Mouse (Mus musculus): ENCODE data around the gene Itga4. TPM values are rescaled to one million over a fixed set of nuclear protein-coding genes. Genes with fewer than 3 reads are reported as not detected.

Gene Itga4
- polyA plus RNA-seq, 1 experiment from 2014 or later, result 35.5 TPM

GRCm38 (mm10) chr2:79235767-79236487 is 19.3 kb upstream of the Itga4 start:
- no peak overlapping the region for H3K4me3 ChIP-seq (ENCODE audit: low read depth, low read length)
- H3K4me2 ChIP-seq, result no peak overlapping the region
- no peaks in the 10 kb centered on the region for H3K36me3 ChIP-seq (ENCODE audit: control insufficient read depth, insufficient read depth, low read length)
- H3K27me3 ChIP-seq (replicated peaks; ENCODE audit: control insufficient read depth, insufficient read depth, low read length), result no peaks in the 10 kb centered on the region
- H3K9me3 ChIP-seq (ENCODE audit: control insufficient read depth, low read length), result no peaks in the 10 kb centered on the region
- H3K4me1 ChIP-seq (replicated peaks; ENCODE audit: control insufficient read depth, insufficient read depth, low read length), result 0 out of 2 replicates have a peak, but pooled peaks cover 4% of the 10 kb centered on the region
- 63% methylated on average over 8 of the region's 8 CpGs for WGBS
- ATAC-seq (replicated peaks; ENCODE audit: low FRiP score) (peak; percentile 68), DNase-seq (ENCODE audit: low spot score) (no peak)
- H3K9ac ChIP-seq (ENCODE audit: low read depth, low read length), result no peak overlapping the region
- H3K27ac ChIP-seq (ENCODE audit: low read depth, low read length), result no peak overlapping the region

- H3K4me3 ChIP-seq (ENCODE audit: low read depth, low read length), result no peak overlapping the region
- ATAC-seq (replicated peaks; ENCODE audit: low FRiP score) (no peak), DNase-seq (ENCODE audit: low spot score) (no peak)
- no peak overlapping the region for H3K4me2 ChIP-seq
- 0 out of 2 replicates have a peak, but pooled peaks cover 7% of the 10 kb centered on the region for H3K4me1 ChIP-seq (replicated peaks; ENCODE audit: control insufficient read depth, insufficient read depth, low read length)
- H3K9ac ChIP-seq (ENCODE audit: low read depth, low read length), result no peak overlapping the region
- no peaks in the 10 kb centered on the region for H3K27me3 ChIP-seq (replicated peaks; ENCODE audit: control insufficient read depth, insufficient read depth, low read length)
- H3K27ac ChIP-seq (ENCODE audit: low read depth, low read length), result no peak overlapping the region
- WGBS, result 77% methylated on average over 6 of the region's 6 CpGs
- H3K9me3 ChIP-seq (ENCODE audit: control insufficient read depth, low read length), result no peaks in the 10 kb centered on the region
- no peaks in the 10 kb centered on the region for H3K36me3 ChIP-seq (ENCODE audit: control insufficient read depth, insufficient read depth, low read length)
Observed at GRCm38 (mm10) chr2:79237216-79237615, 18.0 kb upstream of the Itga4 start.

- Histone ChIP-seq H3K27ac (ENCODE audit: low read depth, low read length) (no peak overlapping the region), H3K4me2 (no peak overlapping the region), H3K36me3 (ENCODE audit: control insufficient read depth, insufficient read depth, low read length) (no peaks in the 10 kb centered on the region), H3K9ac (ENCODE audit: low read depth, low read length) (no peak overlapping the region), H3K9me3 (ENCODE audit: control insufficient read depth, low read length) (no peaks in the 10 kb centered on the region), H3K4me1 (replicated peaks; ENCODE audit: control insufficient read depth, insufficient read depth, low read length) (peaks cover 12% of the 10 kb centered on the region), H3K4me3 (ENCODE audit: low read depth, low read length) (no peak overlapping the region), H3K27me3 (replicated peaks; ENCODE audit: control insufficient read depth, insufficient read depth, low read length) (no peaks in the 10 kb centered on the region)
- DNase-seq (ENCODE audit: low spot score), result no peak
- WGBS, result 54% methylated on average over 5 of the region's 5 CpGs
- ATAC-seq (replicated peaks; ENCODE audit: low FRiP score), result peak; percentile 84
Observed at GRCm38 (mm10) chr2:79244276-79244675, 10.9 kb upstream of the Itga4 start.

GRCm38 (mm10) chr2:79244743-79245142 is 10.5 kb upstream of the Itga4 start:
- Histone ChIP-seq H3K27me3 (replicated peaks; ENCODE audit: control insufficient read depth, insufficient read depth, low read length) (no peaks in the 10 kb centered on the region), H3K4me3 (ENCODE audit: low read depth, low read length) (no peak overlapping the region), H3K4me1 (replicated peaks; ENCODE audit: control insufficient read depth, insufficient read depth, low read length) (peaks cover 12% of the 10 kb centered on the region), H3K9me3 (ENCODE audit: control insufficient read depth, low read length) (no peaks in the 10 kb centered on the region), H3K27ac (ENCODE audit: low read depth, low read length) (no peak overlapping the region), H3K36me3 (ENCODE audit: control insufficient read depth, insufficient read depth, low read length) (no peaks in the 10 kb centered on the region), H3K9ac (ENCODE audit: low read depth, low read length) (no peak overlapping the region), H3K4me2 (no peak overlapping the region)
- WGBS, result 73% methylated on average over 1 of the region's 1 CpGs
- ATAC-seq (replicated peaks; ENCODE audit: low FRiP score) (no peak), DNase-seq (ENCODE audit: low spot score) (no peak)

- no peak overlapping the region for H3K27ac ChIP-seq (ENCODE audit: low read depth, low read length)
- no peak overlapping the region for H3K4me2 ChIP-seq
- no peak for DNase-seq (ENCODE audit: low spot score)
- no peak overlapping the region for H3K4me3 ChIP-seq (ENCODE audit: low read depth, low read length)
- WGBS, result 82% methylated on average over 5 of the region's 5 CpGs
- no peak for ATAC-seq (replicated peaks; ENCODE audit: low FRiP score)
- no peaks in the 10 kb centered on the region for H3K9me3 ChIP-seq (ENCODE audit: control insufficient read depth, low read length)
- H3K27me3 ChIP-seq (replicated peaks; ENCODE audit: control insufficient read depth, insufficient read depth, low read length), result no peaks in the 10 kb centered on the region
- H3K4me1 ChIP-seq (replicated peaks; ENCODE audit: control insufficient read depth, insufficient read depth, low read length), result peaks cover 9% of the 10 kb centered on the region
- H3K9ac ChIP-seq (ENCODE audit: low read depth, low read length), result no peak overlapping the region
- H3K36me3 ChIP-seq (ENCODE audit: control insufficient read depth, insufficient read depth, low read length), result no peaks in the 10 kb centered on the region
Observed at GRCm38 (mm10) chr2:79248283-79248682, 6.9 kb upstream of the Itga4 start.

- DNase-seq (ENCODE audit: low spot score) (no peak), ATAC-seq (replicated peaks; ENCODE audit: low FRiP score) (no peak)
- WGBS, result 59% methylated on average over 1 of the region's 1 CpGs
- Histone ChIP-seq H3K4me2 (no peak overlapping the region), H3K27ac (ENCODE audit: low read depth, low read length) (no peak overlapping the region), H3K36me3 (ENCODE audit: control insufficient read depth, insufficient read depth, low read length) (no peaks in the 10 kb centered on the region), H3K4me1 (replicated peaks; ENCODE audit: control insufficient read depth, insufficient read depth, low read length) (peaks cover 16% of the 10 kb centered on the region), H3K4me3 (ENCODE audit: low read depth, low read length) (no peak overlapping the region), H3K9ac (ENCODE audit: low read depth, low read length) (no peak overlapping the region), H3K9me3 (ENCODE audit: control insufficient read depth, low read length) (no peaks in the 10 kb centered on the region), H3K27me3 (replicated peaks; ENCODE audit: control insufficient read depth, insufficient read depth, low read length) (no peaks in the 10 kb centered on the region)
Observed at GRCm38 (mm10) chr2:79250510-79250909, 4.7 kb upstream of the Itga4 start.

GRCm38 (mm10) chr2:79253754-79254197 is 1.4 kb upstream of the Itga4 start:
- Histone ChIP-seq H3K27me3 (replicated peaks; ENCODE audit: control insufficient read depth, insufficient read depth, low read length) (no peaks in the 10 kb centered on the region), H3K36me3 (ENCODE audit: control insufficient read depth, insufficient read depth, low read length) (no peaks in the 10 kb centered on the region), H3K27ac (ENCODE audit: low read depth, low read length) (peak overlapping the region; percentile 50; the same call in 1 of the 2 replicates), H3K9ac (ENCODE audit: low read depth, low read length) (0 out of 2 replicates have a peak overlapping the region, but pooled peaks have one; percentile 47), H3K4me2 (peak overlapping the region; percentile 38), H3K4me3 (ENCODE audit: low read depth, low read length) (no peak overlapping the region), H3K4me1 (replicated peaks; ENCODE audit: control insufficient read depth, insufficient read depth, low read length) (peaks cover 16% of the 10 kb centered on the region), H3K9me3 (ENCODE audit: control insufficient read depth, low read length) (no peaks in the 10 kb centered on the region)
- 40% methylated on average over 8 of the region's 8 CpGs for WGBS
- DNase-seq (ENCODE audit: low spot score) (no peak), ATAC-seq (replicated peaks; ENCODE audit: low FRiP score) (peak; percentile 34)

- H3K4me2 ChIP-seq, result peak overlapping the region; percentile 77
- WGBS, result 46% methylated on average over 3 of the region's 3 CpGs
- no peak for DNase-seq (ENCODE audit: low spot score)
- H3K4me3 ChIP-seq (ENCODE audit: low read depth, low read length), result peak overlapping the region; percentile 58
- no peaks in the 10 kb centered on the region for H3K9me3 ChIP-seq (ENCODE audit: control insufficient read depth, low read length)
- H3K27ac ChIP-seq (ENCODE audit: low read depth, low read length), result peak overlapping the region; percentile 91
- no peaks in the 10 kb centered on the region for H3K36me3 ChIP-seq (ENCODE audit: control insufficient read depth, insufficient read depth, low read length)
- ATAC-seq (replicated peaks; ENCODE audit: low FRiP score), result no peak
- H3K4me1 ChIP-seq (replicated peaks; ENCODE audit: control insufficient read depth, insufficient read depth, low read length), result peaks cover 16% of the 10 kb centered on the region
- H3K9ac ChIP-seq (ENCODE audit: low read depth, low read length), result peak overlapping the region; percentile 94
- no peaks in the 10 kb centered on the region for H3K27me3 ChIP-seq (replicated peaks; ENCODE audit: control insufficient read depth, insufficient read depth, low read length)
Observed at GRCm38 (mm10) chr2:79254588-79255191, 536 bp upstream of the Itga4 start.

GRCm38 (mm10) chr2:79256001-79256339 is 744 bp downstream of the Itga4 start:
- peak overlapping the region; percentile 91 for H3K27ac ChIP-seq (ENCODE audit: low read depth, low read length)
- WGBS, result 11% methylated on average over 7 of the region's 7 CpGs
- no peak for ATAC-seq (replicated peaks; ENCODE audit: low FRiP score)

More at GRCm38 (mm10) chr2:79256001-79256339, 744 bp downstream of the Itga4 start:
- Histone ChIP-seq H3K4me2 (peak overlapping the region; percentile 77), H3K4me3 (ENCODE audit: low read depth, low read length) (peak overlapping the region; percentile 58), H3K9me3 (ENCODE audit: control insufficient read depth, low read length) (no peaks in the 10 kb centered on the region), H3K27me3 (replicated peaks; ENCODE audit: control insufficient read depth, insufficient read depth, low read length) (no peaks in the 10 kb centered on the region), H3K36me3 (ENCODE audit: control insufficient read depth, insufficient read depth, low read length) (no peaks in the 10 kb centered on the region), H3K4me1 (replicated peaks; ENCODE audit: control insufficient read depth, insufficient read depth, low read length) (peaks cover 18% of the 10 kb centered on the region), H3K9ac (ENCODE audit: low read depth, low read length) (peak overlapping the region; percentile 94)
- no peak for DNase-seq (ENCODE audit: low spot score)

Data from liver, embryonic 11.5 days (tissue).